Mouse (Mus musculus): Measurements from ENCODE around the gene Eapp. TPM values are rescaled to one million over a fixed set of nuclear protein-coding genes. Genes with fewer than 3 reads are reported as not detected.
"Not testable (repeated sequence)": the region's sequence is repeated elsewhere in the genome, so short reads cannot be mapped to it uniquely, and the experiment has no call there.

Eapp gene
- polyA plus RNA-seq, 1 experiment from 2014 or later: 49.2 TPM

GRCm38 (mm10) chr12:54717516-54717915 is 21.8 kb upstream of the Eapp start:
- ATAC-seq (ENCODE audit: insufficient number of reproducible peaks, insufficient read depth, low FRiP score, low read depth); H3K9me3 ChIP-seq (ENCODE audit: control insufficient read depth, low read length); H3K4me1 ChIP-seq (ENCODE audit: control insufficient read depth in 2 of 2, insufficient read depth in 2 of 2, low read length in 2 of 2); H3K27me3 ChIP-seq (ENCODE audit: control insufficient read depth, insufficient read depth, low read length); H3K27ac ChIP-seq (replicated peaks in 1 of 2; ENCODE audit: control insufficient read depth in 1 of 2, insufficient read depth in 1 of 2, low read depth in 2 of 2, low read length in 2 of 2); H3K9ac ChIP-seq (ENCODE audit: low read length); H3K4me2 ChIP-seq (ENCODE audit: low read length); H3K36me3 ChIP-seq (ENCODE audit: control insufficient read depth, insufficient read depth, low read length); H3K4me3 ChIP-seq (ENCODE audit: control insufficient read depth in 1 of 2, insufficient read depth in 1 of 2, low read depth in 1 of 2, low read length in 2 of 2): not testable (repeated sequence)
- WGBS: 67% methylated on average over 4 of the region's 11 CpGs

GRCm38 (mm10) chr12:54713822-54714626 is 18.3 kb upstream of the Eapp start:
- 0% methylated on average over 2 of the region's 48 CpGs for WGBS
- not testable (repeated sequence) for H3K4me1 ChIP-seq (ENCODE audit: control insufficient read depth in 2 of 2, insufficient read depth in 2 of 2, low read length in 2 of 2)

GRCm38 (mm10) chr12:54710494-54710879 is 14.8 kb upstream of the Eapp start:
- not testable (repeated sequence) for H3K4me3 ChIP-seq (ENCODE audit: control insufficient read depth in 1 of 2, insufficient read depth in 1 of 2, low read depth in 1 of 2, low read length in 2 of 2); H3K4me1 ChIP-seq (ENCODE audit: control insufficient read depth in 2 of 2, insufficient read depth in 2 of 2, low read length in 2 of 2); H3K9me3 ChIP-seq (ENCODE audit: control insufficient read depth, low read length); H3K9ac ChIP-seq (ENCODE audit: low read length); H3K4me2 ChIP-seq (ENCODE audit: low read length); H3K36me3 ChIP-seq (ENCODE audit: control insufficient read depth, insufficient read depth, low read length); H3K27me3 ChIP-seq (ENCODE audit: control insufficient read depth, insufficient read depth, low read length); H3K27ac ChIP-seq (replicated peaks in 1 of 2; ENCODE audit: control insufficient read depth in 1 of 2, insufficient read depth in 1 of 2, low read depth in 2 of 2, low read length in 2 of 2)
- WGBS: 0% methylated on average over 3 of the region's 8 CpGs
- ATAC-seq (ENCODE audit: insufficient number of reproducible peaks, insufficient read depth, low FRiP score, low read depth): peak; percentile 76

More at GRCm38 (mm10) chr12:54713822-54714626, 18.3 kb upstream of the Eapp start:
- not testable (repeated sequence) for H3K9ac ChIP-seq (ENCODE audit: low read length); H3K4me2 ChIP-seq (ENCODE audit: low read length); H3K27ac ChIP-seq (replicated peaks in 1 of 2; ENCODE audit: control insufficient read depth in 1 of 2, insufficient read depth in 1 of 2, low read depth in 2 of 2, low read length in 2 of 2); H3K36me3 ChIP-seq (ENCODE audit: control insufficient read depth, insufficient read depth, low read length); H3K4me3 ChIP-seq (ENCODE audit: control insufficient read depth in 1 of 2, insufficient read depth in 1 of 2, low read depth in 1 of 2, low read length in 2 of 2); H3K9me3 ChIP-seq (ENCODE audit: control insufficient read depth, low read length); H3K27me3 ChIP-seq (ENCODE audit: control insufficient read depth, insufficient read depth, low read length)
- ATAC-seq (ENCODE audit: insufficient number of reproducible peaks, insufficient read depth, low FRiP score, low read depth): peak; percentile 38

GRCm38 (mm10) chr12:54709691-54710493 is 14.2 kb upstream of the Eapp start:
- not testable (repeated sequence) for H3K27ac ChIP-seq (replicated peaks in 1 of 2; ENCODE audit: control insufficient read depth in 1 of 2, insufficient read depth in 1 of 2, low read depth in 2 of 2, low read length in 2 of 2); H3K27me3 ChIP-seq (ENCODE audit: control insufficient read depth, insufficient read depth, low read length); H3K36me3 ChIP-seq (ENCODE audit: control insufficient read depth, insufficient read depth, low read length); H3K4me2 ChIP-seq (ENCODE audit: low read length); H3K9me3 ChIP-seq (ENCODE audit: control insufficient read depth, low read length); H3K9ac ChIP-seq (ENCODE audit: low read length); H3K4me1 ChIP-seq (ENCODE audit: control insufficient read depth in 2 of 2, insufficient read depth in 2 of 2, low read length in 2 of 2)
- H3K4me3 ChIP-seq (ENCODE audit: control insufficient read depth in 1 of 2, insufficient read depth in 1 of 2, low read depth in 1 of 2, low read length in 2 of 2): peak overlapping the region in 1 of 2 experiments; percentile 30; a peak in 3 of 4 replicates
- ATAC-seq (ENCODE audit: insufficient number of reproducible peaks, insufficient read depth, low FRiP score, low read depth): peak; percentile 65
- 0% methylated on average over 7 of the region's 44 CpGs for WGBS

- WGBS: 61% methylated on average over 7 of the region's 7 CpGs
- no peak overlapping the region for H3K4me3 ChIP-seq (ENCODE audit: control insufficient read depth in 1 of 2, insufficient read depth in 1 of 2, low read depth in 1 of 2, low read length in 2 of 2)
- no peak overlapping the region for H3K27ac ChIP-seq (replicated peaks in 1 of 2; ENCODE audit: control insufficient read depth in 1 of 2, insufficient read depth in 1 of 2, low read depth in 2 of 2, low read length in 2 of 2)
- H3K4me1 ChIP-seq (ENCODE audit: control insufficient read depth in 2 of 2, insufficient read depth in 2 of 2, low read length in 2 of 2): peaks cover 0 to 6% of the 10 kb centered on the region in 2 experiments; a peak in 3 of 4 replicates
- H3K9ac ChIP-seq (ENCODE audit: low read length): no peak overlapping the region
- H3K4me2 ChIP-seq (ENCODE audit: low read length): no peak overlapping the region
- no peaks in the 10 kb centered on the region for H3K36me3 ChIP-seq (ENCODE audit: control insufficient read depth, insufficient read depth, low read length)
- no peak for ATAC-seq (ENCODE audit: insufficient number of reproducible peaks, insufficient read depth, low FRiP score, low read depth)
- H3K27me3 ChIP-seq (ENCODE audit: control insufficient read depth, insufficient read depth, low read length): no peaks in the 10 kb centered on the region
- no peaks in the 10 kb centered on the region for H3K9me3 ChIP-seq (ENCODE audit: control insufficient read depth, low read length)
Measured at GRCm38 (mm10) chr12:54699394-54699793, 3.7 kb upstream of the Eapp start.

- no peak overlapping the region for H3K9ac ChIP-seq (ENCODE audit: low read length)
- no peaks in the 10 kb centered on the region for H3K27me3 ChIP-seq (ENCODE audit: control insufficient read depth, insufficient read depth, low read length)
- WGBS: 45% methylated on average over 6 of the region's 6 CpGs
- H3K4me2 ChIP-seq (ENCODE audit: low read length): no peak overlapping the region
- no peak overlapping the region for H3K27ac ChIP-seq (replicated peaks in 1 of 2; ENCODE audit: control insufficient read depth in 1 of 2, insufficient read depth in 1 of 2, low read depth in 2 of 2, low read length in 2 of 2)
- no peak overlapping the region for H3K4me3 ChIP-seq (ENCODE audit: control insufficient read depth in 1 of 2, insufficient read depth in 1 of 2, low read depth in 1 of 2, low read length in 2 of 2)
- H3K4me1 ChIP-seq (ENCODE audit: control insufficient read depth in 2 of 2, insufficient read depth in 2 of 2, low read length in 2 of 2): peaks cover 0 to 6% of the 10 kb centered on the region in 2 experiments; a peak in 3 of 4 replicates
- no peak for ATAC-seq (ENCODE audit: insufficient number of reproducible peaks, insufficient read depth, low FRiP score, low read depth)
- no peaks in the 10 kb centered on the region for H3K9me3 ChIP-seq (ENCODE audit: control insufficient read depth, low read length)
- no peaks in the 10 kb centered on the region for H3K36me3 ChIP-seq (ENCODE audit: control insufficient read depth, insufficient read depth, low read length)
Measured at GRCm38 (mm10) chr12:54697791-54698250, 2.1 kb upstream of the Eapp start.

GRCm38 (mm10) chr12:54697003-54697597 is 1.4 kb upstream of the Eapp start:
- ATAC-seq (ENCODE audit: insufficient number of reproducible peaks, insufficient read depth, low FRiP score, low read depth): no peak; the same call in 1 of the 2 replicates
- H3K36me3 ChIP-seq (ENCODE audit: control insufficient read depth, insufficient read depth, low read length): peaks cover 7% of the 10 kb centered on the region
- WGBS: 9% methylated on average over 7 of the region's 7 CpGs
- no peaks in the 10 kb centered on the region for H3K27me3 ChIP-seq (ENCODE audit: control insufficient read depth, insufficient read depth, low read length)
- no peak overlapping the region for H3K4me3 ChIP-seq (ENCODE audit: control insufficient read depth in 1 of 2, insufficient read depth in 1 of 2, low read depth in 1 of 2, low read length in 2 of 2)
- no peak overlapping the region for H3K4me2 ChIP-seq (ENCODE audit: low read length)
- H3K9ac ChIP-seq (ENCODE audit: low read length): no peak overlapping the region
- H3K27ac ChIP-seq (replicated peaks in 1 of 2; ENCODE audit: control insufficient read depth in 1 of 2, insufficient read depth in 1 of 2, low read depth in 2 of 2, low read length in 2 of 2): no peak overlapping the region; a peak in 1 of 4 replicates
- H3K9me3 ChIP-seq (ENCODE audit: control insufficient read depth, low read length): no peaks in the 10 kb centered on the region
- peaks cover 0 to 6% of the 10 kb centered on the region in 2 experiments; a peak in 3 of 4 replicates for H3K4me1 ChIP-seq (ENCODE audit: control insufficient read depth in 2 of 2, insufficient read depth in 2 of 2, low read length in 2 of 2)
